Mouse (Mus musculus) erythroblast, embryonic 14.5 days (primary cell): ENCODE data around the gene Serinc1. TPM values are rescaled to one million over a fixed set of nuclear protein-coding genes. Genes with fewer than 3 reads are reported as not detected.
A peak's percentile ranks its signal among the peaks of the same experiment; 100 is the strongest.

Experiments used
- H3K27me3 ChIP-seq: 2 replicates; pipeline ENCODE4 v1.6.1; 2012; ENCODE audit warnings: inconsistent platforms; ENCODE audit not compliant: control insufficient read depth
- H3K36me3 ChIP-seq: 2 replicates; pipeline ENCODE4 v1.6.1; 2012; ENCODE audit warnings: mild to moderate bottlenecking, inconsistent platforms; ENCODE audit not compliant: control insufficient read depth
- H3K4me1 ChIP-seq: 2 replicates; pipeline ENCODE4 v1.6.1; 2012; ENCODE audit warnings: inconsistent platforms; ENCODE audit not compliant: control insufficient read depth
- H3K4me3 ChIP-seq: replicated peaks from 2 replicates; pipeline ENCODE3; 2012; ENCODE audit warnings: moderate library complexity, mild to moderate bottlenecking, inconsistent platforms
- H3K9me3 ChIP-seq: 2 replicates; pipeline ENCODE4 v1.6.1; 2012; ENCODE audit warnings: low read length, inconsistent platforms, mixed read lengths; ENCODE audit not compliant: control insufficient read depth
- GATA1 ChIP-seq: IDR thresholded peaks from 2 replicates; pipeline ENCODE4 v1.6.1; 2012; ENCODE audit warnings: low read length, inconsistent platforms, mixed read lengths
- TAL1 ChIP-seq: IDR thresholded peaks from 3 replicates; pipeline ENCODE4 v1.6.1; 2012; ENCODE audit warnings: low read length, inconsistent platforms, mixed read lengths
- polyA plus RNA-seq: library from polyadenylated mRNA; stranded (reverse); fragments of >175 nt; gene quantifications from 2 replicates; pipeline ENCODE4 v1.2.3, GENCODE M21; 2012

Gene Serinc1
- polyA plus RNA-seq, 1 experiment, result 1.3 TPM

DNA sequence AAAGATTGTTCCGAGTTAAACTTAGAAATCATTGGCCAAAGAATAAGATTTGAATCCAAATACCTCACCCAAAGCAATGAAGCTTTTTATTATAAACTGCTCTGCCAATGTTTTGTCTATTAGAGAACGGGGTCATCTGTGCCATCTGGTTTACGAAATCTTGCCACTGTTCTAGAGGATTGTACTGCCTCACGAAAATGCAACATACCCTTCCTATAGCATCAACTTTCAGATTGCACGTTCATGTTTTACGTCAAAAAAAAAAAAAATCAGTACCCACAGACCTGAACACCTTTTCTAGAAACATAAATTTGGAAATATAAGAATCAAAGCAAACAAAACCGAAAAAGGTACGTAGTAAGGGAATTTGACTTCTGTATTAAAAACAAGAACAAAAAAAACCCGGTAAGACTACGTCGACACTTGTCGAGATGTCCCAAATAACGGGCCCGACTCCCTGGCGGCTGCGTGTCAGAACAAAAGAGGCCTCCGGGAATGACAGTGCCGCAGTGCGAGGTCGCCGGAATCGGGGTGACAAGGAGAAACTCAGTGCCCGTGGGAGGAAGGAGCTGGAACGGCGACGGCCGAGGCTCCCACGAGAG is 613 bp downstream of the Serinc1 start:
- Histone ChIP-seq H3K4me1 (peaks cover 39% of the 10 kb centered on the region), H3K4me3 (peak overlapping the region; percentile 97), H3K27me3 (peaks cover 3% of the 10 kb centered on the region), H3K36me3 (peaks cover 31% of the 10 kb centered on the region), H3K9me3 (no peaks in the 10 kb centered on the region)
- TF ChIP-seq TAL1 (no peak), GATA1 (no peak)

DNA sequence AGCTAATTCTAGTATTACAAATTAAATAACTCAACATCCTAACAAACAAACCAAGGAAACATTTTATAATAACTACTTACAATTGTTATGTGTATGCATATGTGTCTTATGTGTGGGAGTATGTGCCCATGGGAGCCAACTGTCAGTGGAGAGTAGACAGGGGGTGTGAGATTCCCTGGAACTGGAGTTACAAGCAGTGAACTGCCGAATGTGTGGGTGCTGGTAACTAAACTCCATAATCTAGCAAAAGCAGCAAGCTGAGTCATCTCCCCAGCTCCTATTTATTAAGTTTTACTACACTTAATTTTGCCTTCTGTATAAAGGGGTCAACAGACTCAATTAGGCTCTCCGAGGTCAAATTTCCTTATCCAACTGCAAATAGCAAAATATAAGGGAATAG is 1.3 kb downstream of the Serinc1 start:
- peak overlapping the region; percentile 97 for H3K4me3 ChIP-seq
- TF ChIP-seq GATA1 (no peak), TAL1 (no peak)
- H3K4me1 ChIP-seq, result peaks cover 42% of the 10 kb centered on the region
- H3K27me3 ChIP-seq, result peaks cover 2% of the 10 kb centered on the region
- no peaks in the 10 kb centered on the region for H3K9me3 ChIP-seq
- peaks cover 37% of the 10 kb centered on the region for H3K36me3 ChIP-seq

DNA sequence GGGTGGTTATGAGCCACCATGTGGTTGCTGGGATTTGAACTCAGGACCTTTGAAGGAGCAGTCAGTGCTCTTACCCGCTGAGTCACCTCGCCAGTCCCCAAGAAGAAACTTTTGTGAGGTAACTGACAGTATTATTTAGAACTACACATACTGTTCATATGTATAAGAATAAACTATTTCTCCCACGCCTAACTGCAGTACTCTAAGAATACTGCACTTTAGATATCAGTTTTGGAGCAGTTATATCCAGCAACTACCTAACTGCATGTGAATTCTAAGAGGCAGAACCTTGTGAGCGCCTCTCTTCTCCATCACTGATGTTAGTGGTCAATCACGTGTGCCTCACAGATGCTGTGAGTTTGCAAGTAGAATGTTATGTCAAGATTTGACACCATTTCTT is 5.9 kb downstream of the Serinc1 start:
- peaks cover 81% of the 10 kb centered on the region for H3K36me3 ChIP-seq
- H3K4me3 ChIP-seq, result no peak overlapping the region
- no peaks in the 10 kb centered on the region for H3K9me3 ChIP-seq
- no peaks in the 10 kb centered on the region for H3K27me3 ChIP-seq
- TF ChIP-seq TAL1 (no peak), GATA1 (no peak)
- peaks cover 36% of the 10 kb centered on the region for H3K4me1 ChIP-seq

DNA sequence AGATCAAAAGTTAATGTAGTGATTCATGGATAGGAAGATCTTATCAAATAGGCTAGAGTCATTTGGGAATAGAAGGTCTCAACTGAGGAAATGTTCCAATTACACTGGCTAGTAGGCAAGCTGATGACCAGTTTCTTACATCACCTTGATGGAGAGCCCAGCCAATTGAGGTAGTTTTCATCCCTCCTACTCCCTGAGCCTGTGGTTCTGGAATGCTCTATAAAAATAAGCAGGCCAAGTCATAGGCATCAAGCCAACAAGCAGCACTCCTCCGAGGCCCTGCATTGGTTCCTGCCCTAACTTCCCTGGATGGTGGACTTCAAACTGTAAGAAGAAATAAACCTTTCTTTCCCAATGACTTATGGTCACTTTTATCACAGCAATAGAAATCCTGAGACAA is 17.1 kb downstream of the Serinc1 start:
- H3K9me3 ChIP-seq, result no peaks in the 10 kb centered on the region
- H3K4me3 ChIP-seq, result no peak overlapping the region
- H3K27me3 ChIP-seq, result no peaks in the 10 kb centered on the region
- no peak for TF ChIP-seq TAL1
- no peak for TF ChIP-seq GATA1
- no peaks in the 10 kb centered on the region for H3K4me1 ChIP-seq
- H3K36me3 ChIP-seq, result peaks cover 89% of the 10 kb centered on the region

DNA sequence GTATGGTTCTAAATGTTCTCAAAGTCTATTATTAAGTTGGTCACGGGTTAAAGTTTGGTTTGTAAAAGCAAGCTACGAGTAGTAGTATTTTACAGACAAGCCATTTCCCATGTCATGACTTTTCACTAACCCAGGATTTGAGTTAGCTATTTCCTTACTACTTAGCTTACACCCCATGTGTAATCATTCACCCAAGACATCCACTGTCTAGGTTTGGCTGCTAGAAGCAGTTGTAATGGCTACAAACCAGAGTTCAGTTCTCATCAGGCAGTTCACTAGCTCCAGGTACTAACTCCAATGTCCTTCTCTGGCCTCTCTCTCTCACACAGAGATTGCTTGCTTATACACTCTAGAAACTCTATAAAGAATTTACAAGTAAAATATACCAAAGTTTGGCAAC is 17.7 kb downstream of the Serinc1 start:
- Histone ChIP-seq H3K27me3 (no peaks in the 10 kb centered on the region), H3K4me3 (no peak overlapping the region), H3K4me1 (no peaks in the 10 kb centered on the region), H3K9me3 (no peaks in the 10 kb centered on the region), H3K36me3 (peaks cover 86% of the 10 kb centered on the region)
- no peak for TF ChIP-seq GATA1
- TF ChIP-seq TAL1, result no peak

DNA sequence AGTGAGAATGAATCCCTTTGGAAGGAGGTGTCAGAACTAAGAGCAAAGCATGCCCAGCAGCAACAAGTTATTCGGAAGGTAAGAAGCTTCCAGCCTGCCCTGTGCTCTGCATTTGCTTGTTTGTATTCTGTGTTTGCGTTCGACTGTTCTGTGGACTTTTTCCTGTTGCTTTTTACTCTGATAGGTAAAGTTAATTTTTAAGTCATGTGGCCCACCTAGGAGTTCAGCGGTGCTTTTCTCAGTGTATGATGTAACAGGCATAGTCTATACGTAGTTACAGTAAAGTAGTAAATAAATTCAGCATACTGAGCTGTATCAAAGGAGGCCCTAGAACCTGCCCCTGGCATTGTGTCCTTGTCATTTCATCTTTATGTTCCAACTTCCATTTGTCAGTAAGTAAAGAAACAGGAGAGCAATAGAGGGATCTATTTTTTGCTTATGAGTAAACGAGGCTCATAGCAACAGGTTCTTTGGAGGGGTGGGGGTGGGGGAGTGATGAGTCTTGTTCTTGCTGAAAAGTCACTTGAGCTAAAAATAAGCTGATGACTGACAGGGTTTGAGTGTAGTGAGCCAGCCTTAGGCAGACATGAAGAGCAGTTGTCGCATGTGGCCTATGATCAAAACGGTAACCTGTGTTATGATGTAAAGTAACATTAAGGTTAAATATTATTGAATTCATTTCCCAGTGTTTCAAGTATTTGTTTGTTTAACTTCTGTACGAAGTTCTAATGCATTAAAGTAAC is 32.7 kb downstream of the Serinc1 start:
- H3K4me3 ChIP-seq, result no peak overlapping the region
- H3K36me3 ChIP-seq, result peaks cover 5% of the 10 kb centered on the region; the same call in 1 of the 2 replicates
- no peaks in the 10 kb centered on the region for H3K4me1 ChIP-seq
- TF ChIP-seq GATA1 (no peak), TAL1 (no peak)
- no peaks in the 10 kb centered on the region for H3K27me3 ChIP-seq
- H3K9me3 ChIP-seq, result no peaks in the 10 kb centered on the region

DNA sequence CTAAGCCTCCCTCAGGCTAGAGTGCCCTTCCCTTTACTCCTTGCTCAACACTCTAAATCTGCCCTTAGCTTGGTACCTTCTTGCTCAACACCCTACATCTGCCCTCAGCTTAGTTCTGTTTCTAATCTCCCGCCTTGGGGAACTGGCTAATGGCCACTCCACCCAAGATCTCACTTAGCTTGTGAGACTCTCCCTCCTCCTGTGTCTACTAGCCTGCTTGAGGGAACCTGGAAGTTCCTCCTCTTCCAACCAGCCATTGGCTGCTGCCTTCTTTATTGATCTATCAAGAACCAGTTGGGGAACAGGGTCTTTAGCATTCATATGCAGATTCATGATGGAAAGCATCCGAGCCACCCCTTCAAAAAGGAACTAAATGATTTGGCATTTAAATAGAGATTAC is 40.3 kb downstream of the Serinc1 start:
- TF ChIP-seq TAL1, result no peak
- no peak for TF ChIP-seq GATA1
- Histone ChIP-seq H3K36me3 (no peaks in the 10 kb centered on the region; the same call in 1 of the 2 replicates), H3K4me3 (no peak overlapping the region), H3K9me3 (no peaks in the 10 kb centered on the region), H3K27me3 (peaks cover 4% of the 10 kb centered on the region), H3K4me1 (peaks cover 11% of the 10 kb centered on the region)

DNA sequence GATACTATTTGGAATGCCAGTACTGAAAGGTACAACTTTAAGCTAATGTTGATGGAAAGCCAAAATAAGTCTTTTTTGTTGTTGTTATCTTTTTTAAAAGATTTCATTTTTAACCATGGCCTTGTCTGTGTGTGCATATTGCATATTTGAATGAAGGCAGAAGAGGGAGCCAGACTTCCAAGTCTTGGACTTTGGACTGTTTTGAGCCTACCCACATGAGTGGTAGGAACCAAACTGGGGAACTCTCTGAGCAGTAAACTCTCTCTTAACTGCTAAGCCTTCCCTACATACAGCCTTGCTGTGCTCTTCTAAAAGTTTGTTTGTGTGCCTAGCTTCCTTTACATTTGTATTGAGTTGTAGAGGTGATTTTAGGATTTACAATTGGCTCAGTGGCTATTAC is 43.7 kb downstream of the Serinc1 start:
- TF ChIP-seq GATA1 (no peak), TAL1 (no peak)
- H3K4me3 ChIP-seq, result no peak overlapping the region
- H3K4me1 ChIP-seq, result peaks cover 22% of the 10 kb centered on the region
- no peaks in the 10 kb centered on the region; the same call in 1 of the 2 replicates for H3K36me3 ChIP-seq
- no peaks in the 10 kb centered on the region for H3K9me3 ChIP-seq
- H3K27me3 ChIP-seq, result peaks cover 4% of the 10 kb centered on the region

DNA sequence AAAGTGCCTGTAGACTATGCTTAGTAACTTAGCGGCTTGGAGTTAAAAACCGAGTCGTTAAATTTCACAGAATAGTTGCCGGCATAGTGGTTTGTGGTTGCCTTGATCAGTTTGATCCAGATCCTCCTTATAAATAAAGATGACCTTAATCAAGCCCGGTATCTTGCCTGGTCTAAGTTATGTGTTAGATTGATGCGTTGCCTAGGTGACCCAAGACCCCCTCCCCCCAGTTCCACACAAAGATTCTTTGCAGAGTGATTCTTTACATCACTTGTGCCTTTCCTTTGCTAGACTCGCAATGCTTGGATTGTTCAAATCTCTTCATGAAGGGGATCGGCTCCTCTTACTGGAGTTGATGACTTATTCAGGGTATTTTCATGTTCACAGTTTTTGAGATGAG is 45.1 kb downstream of the Serinc1 start:
- Histone ChIP-seq H3K4me3 (peak overlapping the region; percentile 78), H3K4me1 (peaks cover 22% of the 10 kb centered on the region), H3K9me3 (no peaks in the 10 kb centered on the region), H3K27me3 (peaks cover 4% of the 10 kb centered on the region), H3K36me3 (no peaks in the 10 kb centered on the region)
- TF ChIP-seq GATA1, result no peak
- no peak for TF ChIP-seq TAL1
